Mouse (Mus musculus): ENCODE data around the gene Tbc1d30. TPM values are rescaled to one million over a fixed set of nuclear protein-coding genes. Genes with fewer than 3 reads are reported as not detected.
A peak's percentile ranks its signal among the peaks of the same experiment; 100 is the strongest.

The Tbc1d30 gene
- polyA plus RNA-seq, 1 experiment = 1.3 TPM

GRCm38 (mm10) chr10:121297054-121297701 lies 53.9 kb downstream of the Tbc1d30 start:
- H3K36me3 ChIP-seq (ENCODE audit: control insufficient read depth, insufficient read depth, low read length) = no peaks in the 10 kb centered on the region
- TF ChIP-seq POLR2A (IDR thresholded peaks at IDR 0.05; ENCODE audit: control insufficient read depth, low read depth, low read length) (no peak), CTCF (IDR thresholded peaks at IDR 0.05; ENCODE audit: control insufficient read depth, insufficient read depth, insufficient replicate concordance, low read depth, low read length) (no peak)
- H3K4me3 ChIP-seq (ENCODE audit: control insufficient read depth, low read depth, low read length) = no peak overlapping the region
- no peak overlapping the region for H3K27ac ChIP-seq (ENCODE audit: control insufficient read depth, insufficient read depth, low read depth, low read length)
- peaks cover 12% of the 10 kb centered on the region for H3K4me1 ChIP-seq (ENCODE audit: control insufficient read depth, insufficient read depth, low read length)
- no peaks in the 10 kb centered on the region for H3K27me3 ChIP-seq (ENCODE audit: control insufficient read depth, insufficient read depth, low read length)

DNA sequence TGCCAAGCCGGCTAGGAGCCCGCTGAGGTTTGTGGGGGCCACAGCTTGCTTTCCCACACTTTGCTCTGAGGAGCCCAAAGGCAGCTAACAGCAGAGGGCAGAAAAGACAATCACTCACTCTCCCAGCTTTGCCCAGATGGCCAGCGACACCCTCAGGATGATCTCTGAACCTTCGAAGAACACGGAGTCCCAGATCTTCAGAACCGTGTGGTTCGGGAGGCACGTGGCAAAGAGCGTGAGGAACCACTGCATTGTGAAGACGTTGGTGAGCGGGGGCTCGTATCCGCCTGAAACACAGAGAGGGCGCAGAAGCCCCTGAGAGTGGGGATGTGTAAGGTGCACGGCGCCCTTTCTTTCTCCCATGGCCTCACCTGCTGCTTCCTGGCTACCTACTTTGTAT lies 56.6 kb downstream of the Tbc1d30 start:
- peaks cover 12% of the 10 kb centered on the region for H3K4me1 ChIP-seq (ENCODE audit: control insufficient read depth, insufficient read depth, low read length)
- no peaks in the 10 kb centered on the region for H3K36me3 ChIP-seq (ENCODE audit: control insufficient read depth, insufficient read depth, low read length)
- TF ChIP-seq POLR2A (IDR thresholded peaks at IDR 0.05; ENCODE audit: control insufficient read depth, low read depth, low read length) = no peak
- TF ChIP-seq CTCF (IDR thresholded peaks at IDR 0.05; ENCODE audit: control insufficient read depth, insufficient read depth, insufficient replicate concordance, low read depth, low read length) = no peak
- H3K27me3 ChIP-seq (ENCODE audit: control insufficient read depth, insufficient read depth, low read length) = no peaks in the 10 kb centered on the region
- H3K27ac ChIP-seq (ENCODE audit: control insufficient read depth, insufficient read depth, low read depth, low read length) = no peak overlapping the region
- H3K4me3 ChIP-seq (ENCODE audit: control insufficient read depth, low read depth, low read length) = peak overlapping the region; percentile 31

GRCm38 (mm10) chr10:121293829-121294228 lies 57.2 kb downstream of the Tbc1d30 start:
- no peaks in the 10 kb centered on the region for H3K36me3 ChIP-seq (ENCODE audit: control insufficient read depth, insufficient read depth, low read length)
- H3K27ac ChIP-seq (ENCODE audit: control insufficient read depth, insufficient read depth, low read depth, low read length) = no peak overlapping the region
- TF ChIP-seq POLR2A (IDR thresholded peaks at IDR 0.05; ENCODE audit: control insufficient read depth, low read depth, low read length) (no peak), CTCF (IDR thresholded peaks at IDR 0.05; ENCODE audit: control insufficient read depth, insufficient read depth, insufficient replicate concordance, low read depth, low read length) (no peak)
- no peaks in the 10 kb centered on the region for H3K27me3 ChIP-seq (ENCODE audit: control insufficient read depth, insufficient read depth, low read length)
- H3K4me3 ChIP-seq (ENCODE audit: control insufficient read depth, low read depth, low read length) = no peak overlapping the region; the same call in 1 of the 2 replicates
- H3K4me1 ChIP-seq (ENCODE audit: control insufficient read depth, insufficient read depth, low read length) = peaks cover 12% of the 10 kb centered on the region

DNA sequence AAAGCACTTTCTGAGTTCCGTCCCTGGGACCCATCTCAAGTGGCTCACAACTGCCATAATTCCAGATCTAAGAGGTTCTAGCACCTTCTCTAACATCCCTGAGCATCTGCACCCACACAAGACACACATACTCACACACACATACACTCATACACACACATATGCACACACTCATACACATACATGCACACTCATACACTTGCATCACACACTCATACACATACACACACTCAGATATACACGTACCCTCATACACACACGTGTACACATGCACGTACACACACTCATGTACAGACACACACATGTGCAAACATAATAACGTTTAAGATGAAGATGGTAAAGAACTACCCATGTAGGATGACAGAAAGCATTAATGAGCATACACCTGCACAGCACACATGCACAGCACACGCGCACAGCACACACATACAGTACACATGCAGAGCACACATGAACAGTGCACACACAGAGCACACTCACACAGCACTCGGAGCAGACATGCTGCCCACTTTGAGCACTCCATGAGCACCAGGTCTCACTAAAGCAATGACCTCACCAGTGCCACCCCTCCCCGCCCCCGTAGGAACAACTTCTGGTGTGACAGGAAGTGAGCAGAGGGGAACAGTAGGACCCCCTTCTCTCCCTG lies 59.7 kb downstream of the Tbc1d30 start:
- Histone ChIP-seq H3K27ac (ENCODE audit: control insufficient read depth, insufficient read depth, low read depth, low read length) (no peak overlapping the region), H3K4me1 (ENCODE audit: control insufficient read depth, insufficient read depth, low read length) (peaks cover 8% of the 10 kb centered on the region), H3K36me3 (ENCODE audit: control insufficient read depth, insufficient read depth, low read length) (no peaks in the 10 kb centered on the region), H3K27me3 (ENCODE audit: control insufficient read depth, insufficient read depth, low read length) (no peaks in the 10 kb centered on the region), H3K4me3 (ENCODE audit: control insufficient read depth, low read depth, low read length) (no peak overlapping the region)
- TF ChIP-seq CTCF (IDR thresholded peaks at IDR 0.05; ENCODE audit: control insufficient read depth, insufficient read depth, insufficient replicate concordance, low read depth, low read length) (no peak), POLR2A (IDR thresholded peaks at IDR 0.05; ENCODE audit: control insufficient read depth, low read depth, low read length) (no peak)

DNA sequence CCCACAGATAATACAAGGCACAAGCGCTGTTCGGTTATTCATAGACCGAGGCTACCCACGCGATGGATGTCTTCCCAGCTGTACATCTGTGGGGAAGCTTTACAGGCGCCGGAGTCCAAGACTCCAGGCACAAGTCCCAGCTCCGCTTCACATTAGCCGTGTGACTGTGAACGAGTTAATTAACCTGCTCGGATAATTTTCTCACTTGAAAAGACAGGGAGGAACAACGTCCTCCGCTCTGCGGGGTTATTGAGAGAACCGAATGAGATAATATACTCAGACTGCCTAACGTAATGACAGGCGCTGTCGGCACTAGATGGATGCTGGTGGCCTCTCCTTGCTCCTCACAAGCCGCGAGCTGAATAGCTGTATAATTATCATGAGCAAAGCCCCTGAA lies 60.4 kb downstream of the Tbc1d30 start:
- TF ChIP-seq CTCF (IDR thresholded peaks at IDR 0.05; ENCODE audit: control insufficient read depth, insufficient read depth, insufficient replicate concordance, low read depth, low read length) = no peak
- Histone ChIP-seq H3K36me3 (ENCODE audit: control insufficient read depth, insufficient read depth, low read length) (no peaks in the 10 kb centered on the region), H3K27me3 (ENCODE audit: control insufficient read depth, insufficient read depth, low read length) (no peaks in the 10 kb centered on the region), H3K4me3 (ENCODE audit: control insufficient read depth, low read depth, low read length) (no peak overlapping the region), H3K4me1 (ENCODE audit: control insufficient read depth, insufficient read depth, low read length) (peaks cover 8% of the 10 kb centered on the region), H3K27ac (ENCODE audit: control insufficient read depth, insufficient read depth, low read depth, low read length) (no peak overlapping the region)

- TF ChIP-seq CTCF (IDR thresholded peaks at IDR 0.05; ENCODE audit: control insufficient read depth, insufficient read depth, insufficient replicate concordance, low read depth, low read length) = 0 out of 2 replicates have a peak, but pooled peaks have one; percentile 5
- TF ChIP-seq POLR2A (IDR thresholded peaks at IDR 0.05; ENCODE audit: control insufficient read depth, low read depth, low read length) = no peak
- Histone ChIP-seq H3K4me1 (ENCODE audit: control insufficient read depth, insufficient read depth, low read length) (peaks cover 8% of the 10 kb centered on the region), H3K36me3 (ENCODE audit: control insufficient read depth, insufficient read depth, low read length) (no peaks in the 10 kb centered on the region), H3K27ac (ENCODE audit: control insufficient read depth, insufficient read depth, low read depth, low read length) (no peak overlapping the region), H3K27me3 (ENCODE audit: control insufficient read depth, insufficient read depth, low read length) (no peaks in the 10 kb centered on the region), H3K4me3 (ENCODE audit: control insufficient read depth, low read depth, low read length) (no peak overlapping the region)
Observed at GRCm38 (mm10) chr10:121289970-121290681, 61.0 kb downstream of the Tbc1d30 start.

DNA sequence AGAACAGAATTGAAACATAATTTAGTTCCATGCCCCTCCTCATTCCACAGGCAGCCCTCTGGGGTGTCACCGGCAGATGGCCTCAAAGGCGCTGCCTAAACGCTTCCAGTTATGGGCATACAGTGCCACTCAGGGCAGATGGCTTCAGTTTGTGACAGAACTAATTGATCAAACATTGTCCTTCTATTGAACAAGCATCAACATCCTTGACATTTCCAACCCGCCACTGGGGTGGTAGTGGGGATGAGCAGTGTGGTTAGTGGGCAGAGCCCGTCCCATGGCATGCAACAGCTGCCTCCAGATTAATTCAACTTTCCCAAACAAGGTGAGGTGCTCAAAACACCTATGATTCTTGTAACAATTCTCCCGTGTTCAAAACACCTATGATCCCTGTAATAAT lies 68.2 kb downstream of the Tbc1d30 start:
- Histone ChIP-seq H3K4me3 (ENCODE audit: control insufficient read depth, low read depth, low read length) (no peak overlapping the region), H3K27ac (ENCODE audit: control insufficient read depth, insufficient read depth, low read depth, low read length) (no peak overlapping the region), H3K36me3 (ENCODE audit: control insufficient read depth, insufficient read depth, low read length) (no peaks in the 10 kb centered on the region), H3K4me1 (ENCODE audit: control insufficient read depth, insufficient read depth, low read length) (no peaks in the 10 kb centered on the region), H3K27me3 (ENCODE audit: control insufficient read depth, insufficient read depth, low read length) (no peaks in the 10 kb centered on the region)
- TF ChIP-seq CTCF (IDR thresholded peaks at IDR 0.05; ENCODE audit: control insufficient read depth, insufficient read depth, insufficient replicate concordance, low read depth, low read length) (no peak), POLR2A (IDR thresholded peaks at IDR 0.05; ENCODE audit: control insufficient read depth, low read depth, low read length) (no peak)
